Mouse (Mus musculus) stomach, embryonic 16.5 days (tissue): ENCODE data around the gene Vps36. TPM values are rescaled to one million over a fixed set of nuclear protein-coding genes. Genes with fewer than 3 reads are reported as not detected.

ENCODE experiments used
- ATAC-seq: fragments of 200-750 bp; cut with Nextera tagmentation; 2 replicates; pipeline ENCODE4 v1.8.0; 2017; ENCODE audit warnings: moderate number of reproducible peaks, moderate TSS enrichment; ENCODE audit not compliant: insufficient read depth, low FRiP score
- H3K27ac ChIP-seq: fragments of 300-500 bp; sonication (generic); 2 replicates; pipeline ENCODE4 v1.5.1; 2014; ENCODE audit warnings: low read length
- H3K27me3 ChIP-seq: fragments of 300-500 bp; sonication (generic); 2 replicates; pipeline ENCODE4 v1.6.1; 2014; ENCODE audit warnings: low read length, control low read depth, mixed read lengths; ENCODE audit not compliant: control insufficient read depth, insufficient read depth
- H3K36me3 ChIP-seq: fragments of 300-500 bp; sonication (generic); 2 replicates; pipeline ENCODE4 v1.6.1; 2014; ENCODE audit warnings: low read length; ENCODE audit not compliant: control insufficient read depth, insufficient read depth
- H3K4me1 ChIP-seq: fragments of 300-500 bp; sonication (generic); 2 replicates; pipeline ENCODE4 v1.6.1; 2014; ENCODE audit warnings: low read length, control low read depth, mixed read lengths; ENCODE audit not compliant: control insufficient read depth, insufficient read depth
- H3K4me2 ChIP-seq: fragments of 300-500 bp; sonication (generic); 2 replicates; pipeline ENCODE4 v1.6.1; 2014; ENCODE audit warnings: low read depth, low read length, mixed read lengths
- H3K4me3 ChIP-seq: fragments of 300-500 bp; sonication (generic); replicated peaks from 2 replicates; pipeline ENCODE4 v1.5.1; 2014; ENCODE audit warnings: mild to moderate bottlenecking, low read length
- H3K9ac ChIP-seq: fragments of 300-500 bp; sonication (generic); 2 replicates; pipeline ENCODE4 v1.6.1; 2014; ENCODE audit warnings: low read length
- H3K9me3 ChIP-seq: fragments of 300-500 bp; sonication (generic); replicated peaks from 2 replicates; pipeline ENCODE4 v1.6.1; 2016; ENCODE audit warnings: low read length, control low read depth; ENCODE audit not compliant: control insufficient read depth
- WGBS: fragments of 180-500 bp; shearing (Covaris S2); extraction: QIAGEN DNeasy Blood & Tissue Kit; methylation state at CpG from one replicate; pipeline ENCODE4 v1.1.7; 2014; 5-methylcytosine and 5-hydroxymethylcytosine counted together
- polyA plus RNA-seq: library from polyadenylated mRNA; unstranded; fragments of >200 nt; fragmentation: Nextera tagmentation; extraction: Ambion mirVana; gene quantifications from 2 replicates; pipeline ENCODE4 v1.2.1, GENCODE M21; 2015

The Vps36 gene
- 41.8 and 42.8 TPM in 2 replicates for polyA plus RNA-seq

DNA sequence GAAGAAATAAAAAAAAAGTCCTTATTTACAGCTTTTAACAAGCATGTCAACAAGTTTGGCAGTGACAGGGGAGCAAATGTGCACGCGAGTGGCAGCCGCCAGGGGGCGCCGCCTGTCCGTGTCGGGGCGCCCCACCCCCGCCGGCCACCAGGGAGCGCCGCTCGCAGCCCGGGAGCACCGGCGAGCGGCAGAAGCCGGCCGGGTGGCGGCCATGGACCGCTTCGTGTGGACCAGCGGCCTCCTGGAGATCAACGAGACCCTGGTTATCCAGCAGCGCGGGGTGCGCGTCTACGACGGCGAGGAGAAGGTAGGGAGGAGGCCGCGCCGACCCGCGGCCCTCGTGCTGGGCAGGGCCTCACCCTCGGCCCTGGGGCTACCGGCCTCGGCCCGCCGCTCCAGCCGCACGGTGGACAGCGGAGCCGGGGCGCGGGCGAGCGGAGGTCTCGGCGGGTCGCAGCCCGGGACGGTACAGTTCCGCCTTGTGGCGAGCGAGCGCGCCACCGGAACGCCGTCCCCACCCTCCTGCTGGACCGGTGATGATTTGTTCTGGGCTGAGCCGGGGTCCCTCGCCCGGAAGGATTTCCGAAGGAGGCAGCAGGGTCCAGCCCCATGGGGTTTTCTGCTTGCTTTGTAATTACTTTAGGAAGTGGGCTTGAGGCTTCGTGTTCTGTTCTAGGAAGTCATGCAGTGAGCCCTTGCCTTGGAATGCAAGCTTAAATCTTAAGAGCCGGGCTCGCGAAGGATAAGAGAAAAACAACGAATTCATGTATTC lies at the start of gene Vps36:
Vps36 (plus strand) TSS at position 150 of the 772 bp plus-strand sequence.
- H3K9ac ChIP-seq = peak within 1 kb of the TSS; percentile 97
- WGBS = under 1% methylated on average over 70 of the region's 73 CpGs
- no peaks in the 10 kb centered on the region for H3K27me3 ChIP-seq
- H3K9me3 ChIP-seq = no peaks in the 10 kb centered on the region
- peaks cover 7% of the 10 kb centered on the region for H3K4me1 ChIP-seq
- H3K27ac ChIP-seq = peak within 1 kb of the TSS; percentile 99
- H3K4me2 ChIP-seq = peak within 1 kb of the TSS; percentile 71
- no peaks in the 10 kb centered on the region for H3K36me3 ChIP-seq
- ATAC-seq = peak; percentile 91
- H3K4me3 ChIP-seq = peak within 1 kb of the TSS; percentile 86

DNA sequence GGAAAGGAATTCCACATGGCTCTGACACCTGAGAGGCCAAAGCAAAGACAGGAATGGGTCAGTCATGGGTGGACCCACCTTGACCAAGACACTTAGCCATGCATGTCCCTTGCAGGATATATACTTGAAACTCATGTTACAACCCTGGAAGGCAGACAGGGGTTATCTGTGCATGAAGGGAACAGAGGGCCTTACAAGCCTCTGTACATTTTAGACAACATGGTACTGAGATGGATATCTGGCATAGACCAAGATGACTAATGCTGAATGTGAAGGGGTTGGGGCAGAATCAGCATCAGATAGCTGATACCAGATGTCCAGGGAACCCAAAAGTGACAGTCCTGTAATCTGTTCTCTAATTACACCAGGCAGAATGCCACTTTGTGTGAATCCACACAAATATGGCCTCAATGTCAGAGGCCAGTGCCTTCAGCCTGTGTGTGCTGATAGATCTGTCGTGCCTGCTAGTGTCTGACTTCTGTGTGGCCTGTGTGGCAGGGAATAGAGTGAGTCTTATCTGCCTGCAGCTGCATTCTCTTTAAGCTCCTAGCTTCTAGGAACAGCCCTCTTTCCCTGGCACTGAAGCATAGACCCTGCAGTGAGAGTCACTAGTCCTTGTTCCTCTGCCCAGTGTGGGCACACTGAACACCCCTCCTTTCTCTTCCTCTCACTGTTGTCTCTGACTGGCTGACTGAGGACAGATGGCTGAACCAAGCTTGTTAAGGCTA lies 48.7 kb upstream of the Vps36 start:
- H3K36me3 ChIP-seq = 0 out of 2 replicates have a peak, but pooled peaks cover 3% of the 10 kb centered on the region
- no peak for ATAC-seq
- WGBS = 76% methylated on average over 1 of the region's 1 CpGs
- no peaks in the 10 kb centered on the region for H3K9me3 ChIP-seq
- H3K27me3 ChIP-seq = no peaks in the 10 kb centered on the region
- H3K4me2 ChIP-seq = no peak overlapping the region
- H3K4me3 ChIP-seq = no peak overlapping the region
- no peak overlapping the region for H3K27ac ChIP-seq
- H3K4me1 ChIP-seq = no peaks in the 10 kb centered on the region
- no peak overlapping the region for H3K9ac ChIP-seq

DNA sequence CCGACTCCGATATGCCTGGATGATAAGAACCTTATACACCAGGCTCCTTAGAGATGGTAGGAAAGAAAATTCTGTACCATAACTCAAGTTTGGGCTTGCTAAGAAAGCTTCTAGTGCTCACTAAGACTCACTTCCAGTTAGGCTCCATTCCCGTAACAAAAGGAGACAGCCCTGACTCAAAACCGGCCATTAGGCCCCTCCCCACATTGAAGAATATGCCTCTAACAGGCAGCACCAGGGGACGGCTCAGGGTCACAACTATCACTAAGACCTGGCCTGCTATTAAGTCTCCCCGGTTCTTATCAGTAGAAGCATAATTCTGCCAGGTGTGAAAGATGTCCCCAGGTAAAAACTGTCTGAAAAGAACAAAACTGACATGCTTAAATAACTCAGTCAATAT lies 46.8 kb upstream of the Vps36 start:
- Histone ChIP-seq H3K4me3 (no peak overlapping the region), H3K4me1 (peaks cover 2% of the 10 kb centered on the region; the same call in 1 of the 2 replicates), H3K4me2 (no peak overlapping the region), H3K27ac (no peak overlapping the region), H3K9ac (no peak overlapping the region), H3K27me3 (no peaks in the 10 kb centered on the region), H3K9me3 (no peaks in the 10 kb centered on the region), H3K36me3 (0 out of 2 replicates have a peak, but pooled peaks cover 3% of the 10 kb centered on the region)
- 72% methylated on average over 6 of the region's 6 CpGs for WGBS
- ATAC-seq = no peak

DNA sequence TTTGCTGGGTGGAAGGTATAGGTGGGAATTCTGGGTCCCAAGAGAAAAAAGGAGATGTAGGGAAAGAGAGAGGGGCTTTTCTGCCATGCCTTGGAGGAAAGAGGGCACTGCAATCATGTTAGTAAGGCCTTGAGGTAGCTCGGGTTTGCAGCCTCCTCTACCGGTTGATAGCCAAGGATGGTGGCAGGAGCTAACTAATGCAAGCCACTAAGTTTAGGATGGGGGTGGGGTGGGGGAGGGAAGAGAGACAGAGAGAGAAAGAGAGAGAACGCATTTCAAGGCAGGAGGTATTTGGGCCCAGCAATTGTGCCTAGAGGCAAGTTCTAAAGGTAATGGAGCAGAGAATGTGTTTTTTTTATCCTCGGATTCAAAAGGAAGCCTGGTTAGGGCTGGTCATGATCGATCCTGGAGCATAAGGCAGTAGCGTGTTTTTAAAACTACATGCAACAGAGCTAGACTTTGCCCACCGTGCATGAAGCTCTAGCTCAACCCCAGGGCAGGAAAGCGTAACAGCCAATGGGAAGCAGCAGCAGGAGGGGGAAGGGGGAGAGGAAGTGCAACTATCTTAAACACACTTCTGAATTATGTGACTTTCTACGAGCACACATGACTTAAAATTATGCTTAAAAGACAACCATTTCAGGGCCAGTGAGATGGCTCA lies 44.8 kb upstream of the Vps36 start:
- Histone ChIP-seq H3K4me1 (peaks cover 2% of the 10 kb centered on the region; the same call in 1 of the 2 replicates), H3K9me3 (no peaks in the 10 kb centered on the region), H3K36me3 (0 out of 2 replicates have a peak, but pooled peaks cover 3% of the 10 kb centered on the region), H3K4me3 (no peak overlapping the region), H3K9ac (no peak overlapping the region), H3K27ac (no peak overlapping the region), H3K4me2 (no peak overlapping the region), H3K27me3 (no peaks in the 10 kb centered on the region)
- no peak for ATAC-seq
- 77% methylated on average over 9 of the region's 9 CpGs for WGBS

DNA sequence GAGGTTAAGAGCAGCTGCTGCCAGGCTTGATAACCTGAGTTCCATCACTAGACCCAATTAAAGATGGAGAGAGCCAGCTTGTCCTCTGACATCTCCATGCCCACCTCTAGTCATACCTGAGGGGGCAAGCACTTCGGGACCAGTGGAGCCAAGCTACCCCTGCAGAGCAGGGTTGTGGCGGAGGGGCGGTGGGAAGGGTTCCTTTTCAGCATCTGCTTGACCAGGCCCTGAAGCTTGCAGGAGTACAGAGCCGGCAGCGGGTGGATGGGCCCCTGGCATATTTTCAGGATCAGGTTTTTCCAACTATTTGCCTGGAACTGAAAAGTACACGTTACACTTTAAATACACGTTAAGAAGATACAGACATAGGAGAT lies 44.3 kb upstream of the Vps36 start:
- ATAC-seq = no peak
- no peak overlapping the region for H3K27ac ChIP-seq
- no peak overlapping the region for H3K4me2 ChIP-seq
- H3K9me3 ChIP-seq = no peaks in the 10 kb centered on the region
- no peak overlapping the region for H3K9ac ChIP-seq
- no peak overlapping the region for H3K4me3 ChIP-seq
- no peaks in the 10 kb centered on the region for H3K27me3 ChIP-seq
- 84% methylated on average over 7 of the region's 7 CpGs for WGBS
- 0 out of 2 replicates have a peak, but pooled peaks cover 3% of the 10 kb centered on the region for H3K36me3 ChIP-seq
- H3K4me1 ChIP-seq = peaks cover 2% of the 10 kb centered on the region; the same call in 1 of the 2 replicates

DNA sequence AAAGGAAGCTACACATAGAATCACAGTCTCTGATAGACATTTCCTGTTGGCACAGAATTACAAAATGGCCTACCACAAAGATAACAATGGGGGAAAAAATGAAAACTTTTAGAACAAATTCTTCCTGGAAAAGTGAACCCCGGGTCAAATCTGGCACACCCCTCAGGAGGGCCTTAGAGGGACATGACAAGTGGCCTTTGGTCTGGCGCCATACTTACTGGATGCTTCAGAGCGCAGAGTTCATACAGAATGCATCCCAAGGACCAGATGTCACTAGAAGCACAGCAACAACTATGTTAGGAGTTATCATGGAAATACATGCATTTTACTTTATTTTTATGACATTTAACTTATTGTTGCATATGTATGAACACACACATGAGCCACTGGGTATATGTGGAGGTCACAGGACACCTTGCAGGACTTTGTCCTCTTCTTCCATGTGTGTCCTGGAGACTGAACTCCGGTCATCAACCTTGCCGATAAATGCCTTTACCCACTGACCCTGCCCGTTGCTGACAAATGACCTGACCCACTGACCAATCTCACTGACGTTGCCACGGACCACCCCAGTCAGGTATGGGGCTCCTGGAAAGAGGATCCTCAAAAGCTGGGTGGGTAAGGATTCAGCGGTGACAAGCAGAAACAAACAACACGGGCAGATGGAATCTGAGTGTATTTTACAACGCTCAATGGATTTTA lies 42.8 kb upstream of the Vps36 start:
- H3K27ac ChIP-seq = no peak overlapping the region
- no peak for ATAC-seq
- no peak overlapping the region for H3K4me3 ChIP-seq
- no peak overlapping the region for H3K9ac ChIP-seq
- H3K4me2 ChIP-seq = no peak overlapping the region
- no peaks in the 10 kb centered on the region for H3K27me3 ChIP-seq
- 71% methylated on average over 11 of the region's 11 CpGs for WGBS
- H3K4me1 ChIP-seq = peaks cover 2% of the 10 kb centered on the region; the same call in 1 of the 2 replicates
- 0 out of 2 replicates have a peak, but pooled peaks cover 3% of the 10 kb centered on the region for H3K36me3 ChIP-seq
- H3K9me3 ChIP-seq = no peaks in the 10 kb centered on the region

DNA sequence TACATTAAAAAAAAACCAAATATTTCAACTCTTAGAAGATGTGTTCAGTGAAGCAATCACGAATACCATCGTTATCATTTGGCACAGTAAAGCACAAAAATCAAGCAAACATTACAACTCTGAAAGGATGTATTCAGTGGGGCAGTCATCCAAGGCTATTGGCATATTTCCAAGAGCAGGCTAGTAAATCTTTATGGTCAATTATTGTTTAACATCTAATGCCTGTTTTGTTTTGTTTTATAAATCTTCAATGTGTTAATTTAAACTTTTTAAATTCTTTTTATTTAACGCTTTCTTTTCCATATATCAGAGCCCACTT lies 42.3 kb upstream of the Vps36 start:
- no peak for ATAC-seq
- WGBS = 49% methylated on average over 3 of the region's 3 CpGs
- Histone ChIP-seq H3K4me3 (no peak overlapping the region), H3K4me2 (no peak overlapping the region), H3K9ac (no peak overlapping the region), H3K27me3 (no peaks in the 10 kb centered on the region), H3K4me1 (peaks cover 2% of the 10 kb centered on the region; the same call in 1 of the 2 replicates), H3K9me3 (no peaks in the 10 kb centered on the region), H3K36me3 (0 out of 2 replicates have a peak, but pooled peaks cover 3% of the 10 kb centered on the region), H3K27ac (no peak overlapping the region)

DNA sequence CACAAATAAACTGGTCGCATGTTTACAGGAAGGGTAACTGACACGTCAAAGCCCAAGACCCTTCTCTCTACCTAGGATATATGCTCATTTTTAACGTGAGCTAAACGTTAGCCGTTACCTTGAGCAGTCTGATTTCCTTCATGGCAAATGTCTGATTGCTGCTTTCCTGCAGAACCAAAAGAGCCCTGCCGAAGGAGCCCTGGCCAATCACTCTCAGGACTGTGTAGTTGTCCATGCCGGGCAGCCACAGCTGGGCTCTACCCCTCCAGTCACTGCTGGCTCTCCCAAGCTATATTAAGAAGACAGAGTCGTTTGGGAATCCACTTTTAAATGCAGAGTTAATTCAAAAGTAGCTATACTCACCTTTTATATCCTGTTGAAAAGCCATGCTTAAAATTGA lies 30.4 kb upstream of the Vps36 start:
- no peaks in the 10 kb centered on the region for H3K9me3 ChIP-seq
- no peaks in the 10 kb centered on the region for H3K36me3 ChIP-seq
- H3K27ac ChIP-seq = no peak overlapping the region
- no peak overlapping the region for H3K4me2 ChIP-seq
- H3K9ac ChIP-seq = no peak overlapping the region
- H3K27me3 ChIP-seq = no peaks in the 10 kb centered on the region
- H3K4me1 ChIP-seq = peaks cover 6% of the 10 kb centered on the region
- no peak for ATAC-seq
- 75% methylated on average over 8 of the region's 8 CpGs for WGBS
- no peak overlapping the region for H3K4me3 ChIP-seq
